Mouse (Mus musculus) embryo, embryonic 10 days (tissue): ENCODE results near the gene Map2k2.
"Not testable (repeated sequence)": the region's sequence is repeated elsewhere in the genome, so short reads cannot be mapped to it uniquely, and the experiment has no call there.

Experiments
- DNase-seq: peaks from one replicate; pipeline ENCODE4 v3.0.0-alpha.2; 2015; ENCODE audit warnings: low spot score

The Map2k2 gene

GRCm38 (mm10) chr10:81105565-81106112 lies at the start of gene Map2k2:
TSS of gene Map2k2 (plus strand) at chr10:81105915.
- DNase-seq = peak; percentile 98

GRCm38 (mm10) chr10:81057406-81058130 lies 48.1 kb upstream of the Map2k2 start:
- DNase-seq = no peak

- DNase-seq = no peak
Measured at GRCm38 (mm10) chr10:81058896-81059295, 46.8 kb upstream of the Map2k2 start.

GRCm38 (mm10) chr10:81059603-81060543 lies 45.8 kb upstream of the Map2k2 start, which contains the start of gene Sgta:
TSS of gene Sgta (minus strand) at chr10:81060181.
- DNase-seq = peak; percentile 100

GRCm38 (mm10) chr10:81062710-81063109 lies 43.0 kb upstream of the Map2k2 start:
- DNase-seq = no peak

- not testable (repeated sequence) for DNase-seq
Measured at GRCm38 (mm10) chr10:81064519-81064918, 41.2 kb upstream of the Map2k2 start.

- DNase-seq = no peak
Measured at GRCm38 (mm10) chr10:81068706-81069105, 37.0 kb upstream of the Map2k2 start.

GRCm38 (mm10) chr10:81069836-81070235 lies 35.9 kb upstream of the Map2k2 start, which contains the start of gene Thop1:
TSS of gene Thop1 (plus strand) at chr10:81070035.
- peak; percentile 100 for DNase-seq

GRCm38 (mm10) chr10:81072290-81072689 lies 33.4 kb upstream of the Map2k2 start:
- no peak for DNase-seq

GRCm38 (mm10) chr10:81073464-81073863 lies 32.3 kb upstream of the Map2k2 start:
- DNase-seq = peak; percentile 16

GRCm38 (mm10) chr10:81075734-81076133 lies 30.0 kb upstream of the Map2k2 start:
- no peak for DNase-seq

- no peak for DNase-seq
Measured at GRCm38 (mm10) chr10:81076356-81076755, 29.4 kb upstream of the Map2k2 start.

GRCm38 (mm10) chr10:81077916-81078315 lies 27.8 kb upstream of the Map2k2 start:
- no peak for DNase-seq

- DNase-seq = no peak
Measured at GRCm38 (mm10) chr10:81080008-81080655, 25.6 kb upstream of the Map2k2 start.

- DNase-seq = peak; percentile 73
Measured at GRCm38 (mm10) chr10:81082168-81082960, 23.4 kb upstream of the Map2k2 start.

GRCm38 (mm10) chr10:81087021-81087420 lies 18.7 kb upstream of the Map2k2 start:
- DNase-seq = peak; percentile 61

GRCm38 (mm10) chr10:81089216-81089615 lies 16.5 kb upstream of the Map2k2 start:
- DNase-seq = peak; percentile 69

- DNase-seq = no peak
Measured at GRCm38 (mm10) chr10:81090621-81091020, 15.1 kb upstream of the Map2k2 start.

- DNase-seq = no peak
Measured at GRCm38 (mm10) chr10:81092465-81093250, 13.1 kb upstream of the Map2k2 start.
